Mouse (Mus musculus) G1E (cell line): ENCODE measurements around the gene Rnf167.

ENCODE experiments used
- CTCF ChIP-seq: IDR thresholded peaks from 2 replicates; pipeline ENCODE4 v1.5.1; 2012; ENCODE audit warnings: low read depth, low read length, inconsistent platforms, mixed read lengths
- GATA1 ChIP-seq: IDR thresholded peaks from 2 replicates; pipeline ENCODE4 v1.6.1; 2012; ENCODE audit warnings: borderline replicate concordance, low read length, inconsistent platforms, mixed read lengths
- GATA2 ChIP-seq: IDR thresholded peaks from 2 replicates; pipeline ENCODE4 v1.6.1; 2012; ENCODE audit warnings: low read depth, low read length, inconsistent platforms, borderline replicate concordance
- POLR2AphosphoS5 ChIP-seq: IDR thresholded peaks from 2 replicates; pipeline ENCODE4 v1.6.1; 2012; ENCODE audit warnings: low read depth, low read length, inconsistent platforms; ENCODE audit not compliant: insufficient replicate concordance
- TAL1 ChIP-seq: conservative IDR thresholded peaks from 2 replicates; pipeline ENCODE4 v1.6.1; 2012; ENCODE audit warnings: low read depth, low read length, inconsistent platforms, mixed read lengths

DNA sequence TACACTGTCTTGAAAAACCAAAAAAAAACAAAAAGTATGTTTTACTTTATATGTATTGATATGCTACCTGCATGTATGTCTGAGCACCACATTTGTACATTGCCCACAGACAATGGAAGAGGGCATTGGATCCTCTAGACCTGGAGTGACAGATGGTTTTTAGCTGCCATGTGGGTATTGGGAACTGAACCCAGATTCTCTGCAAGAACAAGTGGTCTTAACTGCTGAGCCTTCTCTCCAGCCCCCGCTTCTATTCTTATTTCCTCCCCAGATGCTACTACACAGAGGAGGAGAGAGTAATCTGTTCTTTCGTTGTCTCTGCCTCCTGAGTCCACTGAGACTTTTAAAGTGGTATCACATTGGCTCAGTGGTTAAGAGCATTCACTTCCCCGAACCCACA, 46.5 kb downstream of the Rnf167 start:
- TF ChIP-seq CTCF, result no peak
- TF ChIP-seq GATA2, result no peak
- no peak for TF ChIP-seq GATA1
- no peak for TF ChIP-seq TAL1
- no peak for TF ChIP-seq POLR2AphosphoS5
